Mouse (Mus musculus): ENCODE measurements around the gene Ak8.

DNA sequence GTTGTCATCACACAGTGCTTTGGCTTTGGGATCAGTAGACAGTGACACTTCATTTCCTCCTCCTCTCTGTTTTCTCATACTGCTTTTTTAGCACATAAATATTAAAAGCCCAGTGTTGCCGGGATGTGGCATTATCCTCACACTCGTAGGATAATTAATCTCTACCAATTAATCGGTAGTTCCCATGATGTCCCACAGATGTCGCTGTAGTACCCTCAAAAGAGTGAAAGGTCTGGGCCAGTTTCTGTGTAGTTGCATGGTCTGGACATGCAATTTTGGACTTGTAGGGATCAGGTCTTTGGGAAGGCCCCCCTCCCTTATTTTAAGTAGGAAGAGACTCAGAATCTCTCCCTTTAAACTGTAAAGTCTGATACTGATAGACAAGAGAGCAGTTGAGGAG is 19.3 kb upstream of the Ak8 start:
- no peak for TF ChIP-seq CTCF (IDR thresholded peaks at IDR 0.05; ENCODE audit: control insufficient read depth, insufficient read depth, low read length)
- no peak for TF ChIP-seq POLR2A (IDR thresholded peaks at IDR 0.05; ENCODE audit: borderline replicate concordance, control insufficient read depth, low read depth, low read length)

Measured in bone marrow, adult 2 months (tissue).